Mouse (Mus musculus): ENCODE data around the gene Gm5129. TPM values are rescaled to one million over a fixed set of nuclear protein-coding genes. Genes with fewer than 3 reads are reported as not detected.

Gene Gm5129
- polyA plus RNA-seq (2017; shearing (Covaris generic)), result 1.1 TPM

GRCm38 (mm10) chr5:29735557-29736061, at the start of gene Gm5129, which contains the start of gene Dnajb6:
Gene Gm5129 (minus strand): TSS chr5:29735936.
Gene Dnajb6 (plus strand): TSS chr5:29735688.

Other genes with a start within 250 kb of the Gm5129 start
- 15.4 TPM for gene Ube3c, start 166.7 kb downstream of the Gm5129 start, polyA plus RNA-seq (2017; shearing (Covaris generic))
- 190 TPM for gene Dnajb6, start 248 bp downstream of the Gm5129 start, polyA plus RNA-seq (2017; shearing (Covaris generic))

Data from activated CD4-positive, CD25-positive, alpha-beta regulatory T cell, adult 9 weeks (primary cell).